Mouse (Mus musculus): ENCODE data around the gene Prkacb. TPM values are rescaled to one million over a fixed set of nuclear protein-coding genes. Genes with fewer than 3 reads are reported as not detected.

The Prkacb gene
- 100 to 1,000 TPM; 109 to 117 TPM for total RNA-seq (2021)
- long read RNA-seq, experiment 1, full-length matches to known transcripts, result 47 of 52 reads
- long read RNA-seq, experiment 1, partial matches to known transcripts, result 2 of 52 reads
- long read RNA-seq, experiment 1, other reads (novel, unspliced or antisense), result 3 of 52 reads
- long read RNA-seq, experiment 2, full-length matches to known transcripts, result 16 of 19 reads
- long read RNA-seq, experiment 2, partial matches to known transcripts, result 1 of 19 reads
- long read RNA-seq, experiment 2, other reads (novel, unspliced or antisense), result 2 of 19 reads

DNA sequence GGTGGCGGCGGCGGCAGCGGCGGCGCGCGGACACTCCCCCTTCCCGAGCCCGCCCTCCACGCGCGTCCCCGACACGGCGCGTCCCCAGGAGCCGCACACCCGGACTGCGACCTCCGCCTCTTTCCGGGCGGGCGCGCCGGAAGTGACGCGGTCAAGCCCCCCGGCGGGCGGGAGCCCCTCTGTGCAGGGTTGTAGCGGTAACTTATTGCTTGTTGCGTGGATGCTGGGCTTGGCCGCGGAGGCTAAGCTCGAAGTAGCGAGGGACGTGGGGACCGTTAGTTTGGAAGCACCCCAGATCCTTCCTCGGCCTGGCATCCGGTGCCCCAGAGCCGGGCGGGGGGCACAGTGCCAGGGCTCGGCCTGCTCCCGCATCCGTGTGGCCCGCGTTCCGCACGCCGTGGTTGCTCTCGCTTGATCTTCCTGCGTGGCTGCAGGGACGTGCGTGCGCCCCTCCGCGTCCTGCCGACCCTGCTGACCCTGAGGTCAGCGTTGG lies at the start of gene Prkacb:
Prkacb (minus strand) TSS at position 90 of the 493 bp plus-strand sequence.
- DNase-seq, result peak; percentile 95 to 97

DNA sequence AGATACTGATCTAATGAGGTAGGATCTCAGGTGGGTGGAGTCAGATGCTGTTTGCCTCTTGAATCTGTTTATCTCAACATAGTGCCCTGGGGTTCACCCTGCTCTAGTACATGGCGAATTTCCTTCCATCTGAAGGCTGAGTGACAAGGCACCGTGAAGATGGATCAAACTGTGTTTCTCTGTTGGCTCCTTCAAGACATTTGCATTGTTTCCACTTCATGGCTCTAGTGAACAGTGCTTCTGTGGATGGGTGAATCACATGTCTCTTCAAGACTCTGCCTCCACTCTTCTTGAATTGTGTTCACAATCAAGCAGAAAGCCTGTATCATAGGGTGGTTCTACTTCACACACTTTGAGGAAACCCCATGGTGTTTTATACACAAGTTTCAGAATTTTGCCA lies 47.5 kb upstream of the Prkacb start:
- DNase-seq, result no peak

DNA sequence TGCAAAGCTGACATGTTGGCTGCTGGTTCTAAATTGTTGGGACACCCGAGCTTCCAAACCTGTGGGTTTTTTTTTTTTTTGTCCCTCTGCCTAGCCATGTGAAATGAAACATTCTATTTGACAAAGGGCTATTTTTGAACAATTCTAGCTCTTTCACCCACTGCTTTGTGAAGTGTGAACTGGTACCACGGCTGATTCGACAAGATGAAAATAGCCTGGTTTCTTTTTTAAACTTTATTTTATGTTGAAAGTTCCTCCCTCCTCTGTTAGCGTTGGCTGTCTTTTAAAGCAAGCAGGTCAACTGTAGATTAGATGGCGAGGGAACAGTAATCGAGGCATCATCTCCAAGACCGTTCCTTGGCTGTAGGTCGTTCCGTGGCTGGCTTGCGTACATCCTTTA lies 44.6 kb upstream of the Prkacb start:
- no peak for DNase-seq

DNA sequence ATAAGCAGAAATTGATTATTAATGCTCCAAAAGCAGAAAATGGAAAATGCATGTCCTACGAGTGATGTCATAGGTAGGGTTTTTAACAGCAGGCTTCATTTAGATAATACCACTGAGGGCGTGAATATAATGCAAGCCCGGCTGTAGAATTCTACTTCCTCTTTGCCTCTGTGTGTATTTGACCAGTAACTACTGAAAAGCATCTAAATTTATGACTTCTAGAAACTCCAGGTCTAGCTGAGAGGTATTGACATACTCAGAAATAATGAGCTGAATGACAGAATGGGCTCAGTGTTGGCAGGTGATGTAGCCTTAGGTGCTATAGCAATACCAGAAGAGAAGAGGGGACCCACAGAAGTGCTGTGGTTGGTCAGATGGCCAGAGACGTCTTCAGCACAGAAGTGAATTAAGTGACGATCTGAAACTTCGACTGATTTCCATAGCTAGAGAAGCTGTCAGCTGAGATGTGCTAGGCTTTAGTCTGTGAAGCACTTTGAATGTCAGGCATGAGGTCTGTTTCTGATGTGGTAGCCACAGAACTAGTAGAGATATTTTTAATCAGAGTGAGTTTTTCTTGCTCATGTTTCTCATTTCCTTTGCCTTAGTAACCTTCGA lies 41.8 kb upstream of the Prkacb start:
- no peak for DNase-seq

DNA sequence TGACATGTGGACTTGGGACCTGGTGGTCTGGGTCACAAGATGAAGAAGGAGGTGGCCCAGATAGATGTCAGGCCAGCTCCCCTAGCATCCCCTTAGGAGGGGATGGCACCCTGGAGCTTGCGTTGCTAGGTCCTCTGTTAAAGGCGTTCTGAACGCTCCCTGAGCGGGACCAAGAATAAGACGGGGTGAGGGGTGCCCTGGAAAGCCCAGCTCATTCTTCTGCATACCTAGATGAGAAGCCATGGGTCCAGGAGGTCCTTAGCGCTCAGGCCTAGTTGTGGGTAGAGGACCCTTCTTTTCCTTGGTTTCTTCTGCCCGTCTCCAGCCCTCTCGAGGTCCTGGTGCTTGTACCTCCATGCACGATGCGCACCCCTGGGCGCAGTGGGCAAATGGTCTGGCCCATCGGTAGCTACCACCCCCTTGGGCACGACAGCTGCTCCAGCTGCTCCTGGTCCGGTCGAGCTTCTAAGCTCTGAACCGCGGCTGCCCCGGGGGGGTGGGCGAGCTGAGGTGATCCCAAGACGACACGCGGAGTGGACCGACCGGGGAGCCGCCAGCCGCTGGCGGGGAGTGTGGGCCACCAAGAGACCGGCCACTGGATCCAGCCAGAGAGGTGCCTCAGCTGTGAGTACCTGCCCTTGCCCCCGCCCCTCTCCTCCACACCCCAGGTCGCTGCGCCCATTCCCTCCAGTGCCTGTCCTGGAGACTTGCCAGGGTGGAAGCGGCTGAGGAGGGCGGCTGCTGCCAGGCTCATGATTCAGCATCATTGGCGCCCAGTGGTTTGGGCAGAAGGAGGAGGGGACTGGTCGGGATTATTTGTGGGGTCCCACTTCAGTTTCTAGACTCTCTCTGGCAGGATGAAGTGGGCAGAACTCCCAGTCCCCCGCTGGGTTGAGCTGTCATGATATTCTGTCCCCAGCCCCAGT lies 39.4 kb upstream of the Prkacb start, which contains the start of gene Ttll7:
Ttll7 (plus strand) TSS at position 402 of the 926 bp plus-strand sequence.
- peak; percentile 89 to 90 for DNase-seq

DNA sequence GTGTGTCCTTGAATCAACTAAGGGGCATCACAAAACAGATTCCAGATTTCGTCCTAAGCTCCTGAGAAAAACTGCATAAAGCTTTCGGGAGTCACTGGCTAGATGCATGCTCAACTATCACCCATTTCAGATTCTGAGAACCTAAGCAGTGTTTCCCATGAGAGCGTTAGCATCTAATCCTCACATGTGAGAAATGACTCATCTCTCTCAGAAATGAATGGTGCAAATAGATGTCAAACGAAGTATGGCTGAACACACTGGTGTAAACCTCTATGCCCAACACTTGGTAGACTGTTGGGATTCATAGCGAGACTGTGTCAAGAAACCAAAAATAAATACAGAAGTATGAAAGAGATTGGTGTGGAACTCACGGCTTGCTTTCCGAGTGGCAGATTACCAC lies 36.6 kb upstream of the Prkacb start:
- no peak for DNase-seq

DNA sequence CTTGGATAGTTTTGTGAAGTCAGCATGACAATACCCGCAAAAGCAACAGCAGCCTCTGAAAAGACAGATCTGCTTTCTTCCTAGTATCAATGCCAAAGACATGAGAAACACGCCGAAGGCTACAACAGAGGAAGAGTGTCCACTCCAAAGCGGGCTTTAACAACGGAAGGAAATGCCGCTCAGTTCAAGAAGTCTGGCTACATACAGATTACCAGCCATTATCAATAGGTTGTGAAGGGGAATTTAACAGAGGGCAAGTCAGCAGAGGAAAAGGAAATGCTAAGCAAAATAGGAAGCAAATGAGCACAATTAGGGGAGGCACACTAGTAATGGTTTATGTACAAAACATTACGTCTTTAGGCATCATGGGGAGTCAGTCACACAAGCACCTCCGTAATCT lies 35.3 kb upstream of the Prkacb start:
- DNase-seq, result no peak

DNA sequence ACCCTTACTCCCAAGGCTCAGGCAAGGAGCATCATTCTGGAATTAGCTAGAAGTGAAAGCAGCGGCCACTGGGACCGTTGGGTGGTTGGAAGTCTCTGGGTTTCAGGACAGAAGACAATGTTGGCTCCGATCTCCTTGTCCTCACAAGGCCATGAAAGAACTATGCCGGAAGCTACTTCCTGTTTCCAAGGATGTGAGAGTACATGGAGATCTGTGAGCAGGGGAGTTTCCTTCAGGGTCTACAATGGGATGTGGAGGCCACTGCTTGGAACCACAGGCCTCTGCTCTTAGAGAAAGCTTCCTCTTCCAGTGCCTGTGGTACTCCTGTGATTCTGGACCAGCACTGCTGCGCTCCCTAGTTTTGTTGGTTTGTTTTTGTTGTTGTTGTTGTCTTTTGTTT lies 33.4 kb upstream of the Prkacb start:
- DNase-seq, result peak; percentile 3 to 4

DNA sequence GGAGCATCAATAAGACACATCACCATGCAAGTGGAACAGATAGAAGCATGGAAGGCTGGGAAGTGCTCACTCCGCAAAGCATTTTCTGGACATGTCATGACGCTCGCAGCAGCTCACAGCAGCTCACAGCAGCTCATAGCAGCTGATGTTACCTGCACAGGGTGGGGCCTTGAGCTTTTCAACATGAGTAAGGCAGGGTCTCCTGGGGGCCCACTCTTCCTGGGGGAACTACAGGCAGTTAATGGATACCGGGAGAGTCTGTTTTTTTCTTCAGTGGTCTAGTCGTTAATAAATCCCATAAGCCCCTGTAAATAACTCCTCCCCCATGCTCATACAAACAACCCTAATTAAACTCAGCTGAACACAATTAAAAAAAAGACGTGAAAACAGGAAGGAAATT lies 30.7 kb upstream of the Prkacb start:
- no peak for DNase-seq

DNA sequence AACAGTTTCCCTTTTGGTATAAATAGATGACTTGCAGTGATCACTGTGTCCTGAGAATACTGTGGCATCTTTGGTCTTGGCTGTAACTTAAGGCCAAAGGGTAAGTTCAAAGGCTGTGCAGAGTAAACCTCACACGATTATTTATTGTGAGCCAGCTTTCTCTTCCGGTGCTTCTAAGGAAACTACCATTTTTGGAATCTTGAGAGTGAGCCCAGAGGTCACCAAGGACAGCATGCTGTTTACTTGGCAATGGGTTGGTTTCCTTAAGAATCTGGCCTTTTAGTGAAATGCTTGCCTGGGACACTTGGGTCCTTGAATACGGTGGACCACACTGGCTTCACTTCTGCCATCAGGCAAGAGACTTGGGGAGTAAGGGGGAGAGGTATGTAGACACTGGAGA lies 30.0 kb upstream of the Prkacb start:
- DNase-seq, result peak in 1 of 2 experiments; percentile 1

DNA sequence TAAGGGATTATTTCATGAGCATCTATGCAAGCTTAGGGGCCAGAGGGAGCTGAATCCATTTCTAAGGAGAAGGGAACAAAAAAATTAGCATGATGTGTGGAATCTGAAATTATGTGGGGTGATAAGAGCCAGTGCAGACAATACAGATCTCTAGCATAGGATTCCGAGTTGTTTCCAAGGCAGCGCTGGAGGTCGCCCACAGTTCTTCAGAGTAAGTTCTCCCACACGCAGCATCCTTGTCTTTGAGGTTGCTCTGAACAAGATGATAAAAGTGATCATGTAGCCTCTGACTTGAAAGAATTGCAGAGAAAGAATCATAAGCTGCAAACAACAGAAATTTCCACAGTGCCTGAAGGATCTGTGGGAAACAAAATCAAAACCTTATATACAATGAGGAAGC lies 7.9 kb upstream of the Prkacb start:
- no peak for DNase-seq

DNA sequence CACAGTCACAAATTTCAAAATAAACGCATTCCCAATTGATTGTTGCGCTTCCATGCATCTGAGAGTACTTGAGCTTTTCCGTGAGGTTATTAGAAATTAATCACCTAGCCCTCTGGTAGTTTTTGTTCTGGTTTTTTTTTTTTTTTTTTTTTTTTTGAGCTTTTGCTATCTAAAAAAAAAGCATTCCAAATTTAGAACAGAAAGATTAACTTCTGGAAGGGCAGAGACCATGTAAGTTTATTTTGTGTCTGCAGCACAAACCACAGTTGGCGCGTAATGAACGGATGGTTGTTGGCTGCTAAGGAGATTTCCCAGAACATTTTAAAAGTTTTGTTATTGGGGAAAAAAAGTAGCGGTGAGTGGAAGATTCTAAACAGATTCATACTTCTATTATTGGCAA lies 834 bp upstream of the Prkacb start:
- no peak for DNase-seq

DNA sequence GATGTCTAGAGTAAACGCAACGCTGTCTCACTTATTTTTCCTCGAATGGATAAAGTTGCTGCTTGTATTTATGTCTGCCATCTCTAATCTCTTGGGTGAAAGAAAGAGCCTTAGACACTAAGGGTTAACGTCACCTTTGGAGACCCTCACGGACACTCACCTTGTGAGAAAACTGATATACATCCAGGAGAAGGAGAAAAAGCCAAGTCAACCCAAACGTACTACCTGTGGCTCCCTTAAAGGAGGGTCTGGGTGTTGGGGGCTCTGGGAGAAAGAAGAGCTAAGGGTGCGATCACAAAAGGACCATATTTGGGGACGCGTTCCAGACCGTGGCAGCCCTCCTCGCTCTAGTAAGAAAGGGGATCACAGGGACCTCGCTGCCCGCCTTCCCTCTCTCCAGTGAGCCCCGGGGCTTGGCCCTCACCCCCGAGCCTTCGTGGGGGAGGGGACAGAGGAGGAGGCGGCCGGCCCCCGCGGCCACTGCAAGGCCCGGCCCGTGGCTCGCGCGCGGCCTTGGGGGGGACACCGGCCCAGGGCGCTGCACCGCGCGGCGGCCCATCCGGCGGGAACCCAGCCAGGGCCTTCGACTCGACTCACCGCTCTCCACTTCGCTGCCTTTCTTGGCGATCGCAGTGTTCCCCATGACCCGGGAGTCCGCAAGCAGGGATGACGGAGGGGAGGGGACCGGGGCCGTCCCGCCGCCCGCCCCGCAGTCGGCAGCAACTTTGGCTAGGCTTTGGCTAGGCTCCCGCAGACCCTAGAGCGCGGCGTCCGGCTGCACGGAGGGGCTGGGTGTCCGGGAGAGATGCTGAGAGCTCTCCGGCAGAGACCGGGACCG lies 530 bp downstream of the Prkacb start:
- DNase-seq, result peak; percentile 72 to 79

DNA sequence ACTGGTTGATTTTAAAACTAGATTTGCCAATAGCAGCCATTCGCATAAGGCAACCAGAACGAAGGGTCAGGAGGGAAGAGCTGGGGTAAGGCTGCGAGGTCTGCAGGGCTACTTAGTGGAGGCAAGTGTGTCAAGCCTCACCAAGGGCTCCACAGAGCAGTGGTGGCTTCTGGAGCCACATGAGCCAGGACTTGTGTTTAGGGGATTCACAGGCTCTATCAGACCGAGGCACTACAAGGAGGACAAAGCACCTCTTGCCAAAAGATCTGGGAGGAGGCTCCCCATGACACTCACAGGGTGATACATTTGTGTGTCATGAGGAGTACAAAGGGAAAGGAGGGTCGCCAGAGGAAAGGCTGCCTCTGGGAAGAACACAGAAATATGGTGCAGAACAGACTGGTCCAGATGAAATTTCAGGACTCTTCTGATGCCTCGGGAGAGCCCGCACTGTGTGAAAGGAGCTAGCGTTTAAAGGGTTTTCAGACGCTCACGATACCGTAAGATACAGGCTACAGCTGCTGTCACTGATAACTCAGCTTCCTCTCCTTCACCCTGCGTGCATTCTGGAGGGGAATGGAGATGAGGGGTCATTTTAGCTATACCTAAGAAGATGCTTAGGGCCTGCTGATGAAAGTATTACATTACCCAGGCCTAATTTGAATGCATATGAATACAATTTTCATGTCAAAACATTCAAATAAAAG lies 19.1 kb downstream of the Prkacb start:
- no peak for DNase-seq

DNA sequence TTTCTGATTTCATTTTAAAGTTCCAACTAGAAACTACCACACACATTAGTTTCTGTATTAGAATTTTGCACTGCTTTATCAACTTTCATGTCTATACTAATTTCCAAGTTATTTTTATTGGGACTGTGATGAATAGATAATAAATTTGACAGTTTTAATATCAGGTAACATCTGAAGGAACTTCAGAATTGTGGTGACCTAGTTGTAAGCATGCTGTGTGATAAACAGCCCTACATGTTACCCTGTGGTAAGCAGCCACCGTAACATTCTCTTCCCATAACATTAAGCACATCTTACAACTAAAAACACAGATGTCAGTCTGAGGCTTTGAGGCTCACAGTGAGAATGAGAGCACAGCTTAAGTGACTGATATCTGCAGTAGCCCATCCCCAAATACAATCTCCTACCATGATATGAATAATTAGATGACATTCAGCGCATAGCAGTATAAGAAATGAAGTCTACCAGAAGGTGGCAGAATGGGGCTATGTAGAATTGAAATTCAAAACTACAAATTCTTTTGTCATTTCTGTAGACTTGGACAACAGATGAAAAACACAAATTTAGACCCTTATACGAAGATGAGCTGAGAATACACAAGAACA lies 20.5 kb downstream of the Prkacb start:
- DNase-seq, result no peak

DNA sequence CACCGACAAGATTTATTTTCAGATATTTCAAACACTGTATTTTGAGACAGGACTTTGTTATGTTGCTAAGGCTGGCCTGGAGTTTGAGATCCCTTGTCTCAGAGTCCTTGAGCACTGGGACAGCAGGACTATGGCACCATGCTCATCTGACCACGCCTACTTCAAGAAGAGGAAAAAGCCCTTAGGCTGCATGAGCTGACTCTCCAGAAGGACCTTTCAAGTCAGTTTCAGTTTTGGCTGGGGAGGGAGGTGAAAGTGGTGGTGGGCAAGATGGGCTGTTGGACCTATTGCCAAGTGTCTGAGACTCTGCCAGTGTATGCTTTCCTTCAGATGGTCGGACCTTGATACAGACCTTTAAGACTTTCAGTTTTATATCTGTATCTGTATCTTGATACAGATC lies 28.6 kb downstream of the Prkacb start:
- peak in 1 of 2 experiments; percentile 18 for DNase-seq

DNA sequence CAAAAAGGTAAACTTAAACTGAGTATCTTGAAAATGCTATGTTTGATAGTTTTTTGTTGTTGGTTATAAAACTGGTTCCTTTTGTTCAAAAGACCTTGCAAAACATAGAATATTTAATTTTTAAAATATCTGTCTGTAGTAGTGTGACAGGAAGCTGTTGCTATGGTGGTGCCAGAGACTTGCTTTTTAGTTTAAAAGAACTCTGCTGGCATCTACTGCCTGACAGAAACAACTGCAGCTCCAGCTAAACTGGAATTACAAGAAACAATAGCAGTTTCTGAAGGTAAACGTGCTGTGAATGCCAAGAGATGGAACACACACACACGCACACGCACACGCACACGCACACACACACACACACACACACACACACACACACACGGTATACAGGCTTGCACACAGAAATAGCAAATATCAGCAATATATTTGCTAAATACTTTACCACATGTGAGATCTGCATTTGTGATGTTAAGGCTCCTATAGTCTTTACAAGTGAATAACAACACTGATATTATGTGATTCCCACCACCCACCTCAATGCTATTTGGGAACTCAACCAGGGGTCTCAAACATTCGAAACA lies 29.1 kb downstream of the Prkacb start:
- no peak for DNase-seq

DNA sequence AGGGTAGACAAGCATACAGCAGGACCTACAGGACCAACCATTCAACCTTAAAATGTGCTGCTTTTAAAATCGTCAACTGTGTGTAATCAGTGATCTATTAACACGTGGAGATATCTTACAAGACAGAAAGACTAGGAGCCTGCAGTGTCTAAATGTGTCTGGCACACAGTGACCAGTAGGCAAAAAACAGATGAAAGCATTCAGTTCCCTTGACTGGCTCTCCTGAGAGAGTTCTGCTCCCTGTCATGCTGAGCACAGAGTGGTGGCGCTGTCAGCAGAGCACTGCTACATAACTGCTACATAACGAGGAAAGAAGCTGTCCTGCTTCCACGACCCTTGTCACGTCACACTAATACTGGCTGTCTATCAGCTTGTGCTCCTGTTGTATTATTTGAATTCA lies 30.2 kb downstream of the Prkacb start:
- DNase-seq, result no peak

DNA sequence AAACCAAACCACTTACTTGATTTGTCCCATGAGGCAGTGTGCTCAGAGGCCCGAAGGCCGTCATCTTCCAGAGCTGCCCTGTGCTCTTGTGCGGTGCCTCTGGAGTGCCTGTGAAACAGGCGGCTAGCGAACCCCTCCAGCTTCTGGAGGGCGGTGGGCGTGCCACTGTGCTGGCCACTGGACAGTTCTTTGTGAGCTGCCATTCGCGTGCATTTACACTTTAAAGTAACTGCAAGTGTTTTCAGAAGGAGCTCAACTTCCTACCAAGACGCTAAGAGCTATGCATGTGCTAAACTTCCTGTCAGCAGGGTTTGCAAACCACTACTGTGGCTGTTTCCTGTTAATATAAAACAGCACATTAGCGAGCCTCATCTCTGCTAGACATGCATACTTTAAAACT lies 31.7 kb downstream of the Prkacb start:
- peak; percentile 12 to 21 for DNase-seq

DNA sequence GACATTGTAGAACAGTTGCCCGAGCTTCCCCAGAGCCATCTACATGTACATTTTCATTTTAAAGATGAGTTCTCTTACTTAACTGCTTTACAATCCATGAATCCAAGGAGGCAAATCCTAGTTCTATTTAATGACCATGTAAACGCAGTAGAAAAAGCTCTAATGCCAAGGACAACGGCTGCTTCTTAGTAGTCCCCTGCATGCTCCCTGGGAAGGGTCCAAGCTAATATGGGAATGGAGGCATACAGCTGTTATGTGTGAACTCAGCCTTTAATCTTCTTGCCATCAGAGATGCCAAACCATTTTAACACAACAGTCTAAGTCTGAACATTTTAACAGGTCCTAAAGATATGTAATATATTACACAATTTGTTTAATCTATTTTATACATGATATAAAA lies 32.5 kb downstream of the Prkacb start:
- DNase-seq, result no peak
